8 mouse cellular contexts compared by ENCODE assay signal in genomic region chr12:70113351-70113750, GRCm38 (mm10). TPM values are rescaled to one million over a fixed set of nuclear protein-coding genes. Genes with fewer than 3 reads are reported as not detected.
DNase-seq lines count a peak whose midpoint lies in the region; ATAC-seq and TF ChIP-seq lines count a peak whose summit lies in the region.

Gene Nin, minus strand, starts transcription at chr12:70113717.

- H3K9me3 ChIP-seq in liver, embryonic 15.5 days (replicated peaks) = no peaks in the 10 kb centered on the region
- H3K9me3 ChIP-seq in liver, embryonic 12.5 days (replicated peaks) = no peaks in the 10 kb centered on the region
- no peaks in the 10 kb centered on the region for H3K9me3 ChIP-seq in stomach, embryonic 16.5 days (replicated peaks; ENCODE audit: control insufficient read depth, low read length)

- H3K36me3 ChIP-seq in liver, embryonic 15.5 days (replicated peaks) = no peaks in the 10 kb centered on the region
- H3K36me3 ChIP-seq in liver, embryonic 12.5 days = no peaks in the 10 kb centered on the region
- H3K36me3 ChIP-seq in stomach, embryonic 16.5 days (ENCODE audit: control insufficient read depth, insufficient read depth, low read length) = no peaks in the 10 kb centered on the region

- no peak for TF ChIP-seq CTCF in brain, embryonic 14.5 days (IDR thresholded peaks at IDR 0.05; ENCODE audit: borderline replicate concordance, extremely low read depth, insufficient read depth, insufficient read length)

- no peak for DNase-seq in brain, embryonic 14.5 days (ENCODE audit: low read depth)
- DNase-seq in left cerebral cortex, postnatal 25 days (ENCODE audit: low spot score in 2 of 2) = peak in 1 of 2 experiments; percentile 66
- no peak for DNase-seq in retina, embryonic 14.5 days (ENCODE audit: low spot score)
- DNase-seq in urinary bladder, postnatal 10 days (ENCODE audit: low spot score) = no peak

- no peak within 1 kb of the TSS for H3K27ac ChIP-seq in liver, embryonic 15.5 days (replicated peaks)
- H3K27ac ChIP-seq in liver, embryonic 12.5 days = no peak within 1 kb of the TSS
- H3K27ac ChIP-seq in stomach, embryonic 16.5 days (ENCODE audit: low read length) = no peak within 1 kb of the TSS

- 61% methylated on average over 11 of the region's 11 CpGs for WGBS in liver, embryonic 15.5 days (ENCODE audit: insufficient replicate concordance)
- 61% methylated on average over 11 of the region's 11 CpGs for WGBS in liver, embryonic 12.5 days (ENCODE audit: insufficient replicate concordance)
- WGBS in stomach, embryonic 16.5 days = 74% methylated on average over 11 of the region's 11 CpGs

- TF ChIP-seq POLR2A in brain, embryonic 14.5 days (IDR thresholded peaks at IDR 0.05; ENCODE audit: borderline replicate concordance, extremely low read depth, insufficient read depth, insufficient read length, poor library complexity, severe bottlenecking) = no peak

- intact Hi-C loops in left cerebral cortex, postnatal 25 days (cut with DNase I) = loop anchor here (5.0 kb wide), 1 partner anchor 124 kb away; no protein-coding TSS in a partner anchor

- peaks cover 23% of the 10 kb centered on the region for H3K4me1 ChIP-seq in liver, embryonic 15.5 days (replicated peaks)
- H3K4me1 ChIP-seq in liver, embryonic 12.5 days = peaks cover 27% of the 10 kb centered on the region
- H3K4me1 ChIP-seq in stomach, embryonic 16.5 days (ENCODE audit: control insufficient read depth, insufficient read depth, low read length) = peaks cover 13% of the 10 kb centered on the region; the same call in 1 of the 2 replicates

- no peak for ATAC-seq in liver, embryonic 15.5 days (ENCODE audit: insufficient read depth)
- no peak for ATAC-seq in liver, embryonic 12.5 days
- no peak for ATAC-seq in granulocyte monocyte progenitor cell, adult 5-6 weeks (replicated peaks; ENCODE audit: poor library complexity, severe bottlenecking)
- ATAC-seq in stomach, embryonic 16.5 days (ENCODE audit: insufficient read depth, low FRiP score) = no peak

- peaks cover 58% of the 10 kb centered on the region for H3K27me3 ChIP-seq in liver, embryonic 15.5 days
- H3K27me3 ChIP-seq in liver, embryonic 12.5 days (replicated peaks) = peaks cover 60% of the 10 kb centered on the region
- H3K27me3 ChIP-seq in stomach, embryonic 16.5 days (ENCODE audit: control insufficient read depth, insufficient read depth, low read length) = no peaks in the 10 kb centered on the region

- H3K4me3 ChIP-seq in liver, embryonic 15.5 days (replicated peaks) = no peak within 1 kb of the TSS
- H3K4me3 ChIP-seq in liver, embryonic 12.5 days = no peak within 1 kb of the TSS
- H3K4me3 ChIP-seq in stomach, embryonic 16.5 days (replicated peaks; ENCODE audit: low read length) = no peak within 1 kb of the TSS

- H3K4me2 ChIP-seq in liver, embryonic 15.5 days = peak within 1 kb of the TSS; percentile 94; the same call in 1 of the 2 replicates
- H3K4me2 ChIP-seq in liver, embryonic 12.5 days = no peak within 1 kb of the TSS
- H3K4me2 ChIP-seq in stomach, embryonic 16.5 days (ENCODE audit: low read depth, low read length) = peak within 1 kb of the TSS; percentile 96; the same call in 1 of the 2 replicates

- H3K9ac ChIP-seq in liver, embryonic 15.5 days = no peak within 1 kb of the TSS
- H3K9ac ChIP-seq in liver, embryonic 12.5 days = no peak within 1 kb of the TSS
- H3K9ac ChIP-seq in stomach, embryonic 16.5 days (ENCODE audit: low read length) = no peak within 1 kb of the TSS

RNA-seq across cellular contexts. Expression of gene Nin, which starts in this region (rescaled TPM):
- 3.0 and 3.2 TPM in 2 replicates for polyA plus RNA-seq in liver, embryonic 15.5 days (2015; fragmentation: Nextera tagmentation; extraction: Ambion mirVana)
- polyA plus RNA-seq in liver, embryonic 12.5 days (2016; fragmentation: Nextera tagmentation; extraction: Ambion mirVana) = 4.0 and 4.4 TPM in 2 replicates
- polyA plus RNA-seq in brain, embryonic 14.5 days (2012; rRNA removed) = 23.8 and 29.7 TPM in 2 replicates
- 136 and 157 TPM in 2 replicates for total RNA-seq in granulocyte monocyte progenitor cell, adult 5-6 weeks (2014; fragmentation: Nextera tagmentation)
- 193 and 259 TPM in 2 replicates for total RNA-seq in granulocyte monocyte progenitor cell, adult 5-6 weeks (2017)
- 10 to 100 TPM; 53.1 to 56.4 TPM for total RNA-seq in left cerebral cortex, postnatal 25 days (2021)
- 10.0 and 10.7 TPM in 2 replicates for polyA plus RNA-seq in stomach, embryonic 16.5 days (2015; fragmentation: Nextera tagmentation; extraction: Ambion mirVana)
